ENCODE assay signal across 9 mouse cellular contexts in genomic region chr9:121494006-121494767, GRCm38 (mm10). TPM values are rescaled to one million over a fixed set of nuclear protein-coding genes. Genes with fewer than 3 reads are reported as not detected.
DNase-seq lines count a peak whose midpoint lies in the region; ATAC-seq and TF ChIP-seq lines count a peak whose summit lies in the region.
"Had no signal": no experiment of that assay in that cellular context is flagged by ENCODE, and none has a peak within 500 bp of the region (broad histone marks: within the 10 kb centered on the region; RNA-seq: fewer than 3 reads in every experiment).

No protein-coding gene starts in this region.

- H3K27ac ChIP-seq in heart, postnatal 0 days (ENCODE audit: low read depth) = no peak overlapping the region
- no peak overlapping the region for H3K27ac ChIP-seq in midbrain, embryonic 14.5 days (replicated peaks; ENCODE audit: low read depth, low read length)

- WGBS in heart, postnatal 0 days = 3% methylated on average over 48 of the region's 48 CpGs
- WGBS in midbrain, embryonic 14.5 days = 2% methylated on average over 48 of the region's 48 CpGs

- peak overlapping the region; percentile 34 for H3K4me2 ChIP-seq in heart, postnatal 0 days (ENCODE audit: low read depth, low read length)
- peak overlapping the region; percentile 57 for H3K4me2 ChIP-seq in midbrain, embryonic 14.5 days (ENCODE audit: low read length)

- no peaks in the 10 kb centered on the region for H3K36me3 ChIP-seq in heart, postnatal 0 days (replicated peaks; ENCODE audit: control insufficient read depth, insufficient read depth, low read length)
- no peaks in the 10 kb centered on the region for H3K36me3 ChIP-seq in midbrain, embryonic 14.5 days (ENCODE audit: control insufficient read depth, insufficient read depth, low read length)

- no peak for TF ChIP-seq CTCF in heart, postnatal 0 days (IDR thresholded peaks at IDR 0.05; ENCODE audit: low read depth)

- no peak for TF ChIP-seq EP300 in heart, postnatal 0 days (IDR thresholded peaks at IDR 0.05; ENCODE audit: low read depth)

- H3K9ac ChIP-seq in heart, postnatal 0 days (replicated peaks; ENCODE audit: low read depth, low read length) = no peak overlapping the region
- peak overlapping the region; percentile 31; the same call in 1 of the 2 replicates for H3K9ac ChIP-seq in midbrain, embryonic 14.5 days (replicated peaks; ENCODE audit: low read length)

- H3K9me3 ChIP-seq in heart, postnatal 0 days (replicated peaks; ENCODE audit: control insufficient read depth, low read length) = no peaks in the 10 kb centered on the region
- H3K9me3 ChIP-seq in midbrain, embryonic 14.5 days (ENCODE audit: control insufficient read depth, low read length) = no peaks in the 10 kb centered on the region

- no peaks in the 10 kb centered on the region for H3K4me1 ChIP-seq in heart, postnatal 0 days (ENCODE audit: control insufficient read depth, insufficient read depth)
- H3K4me1 ChIP-seq in midbrain, embryonic 14.5 days (ENCODE audit: control insufficient read depth, insufficient read depth, low read length) = peaks cover 7% of the 10 kb centered on the region; the same call in 1 of the 2 replicates

- H3K27me3 ChIP-seq in heart, postnatal 0 days (ENCODE audit: control insufficient read depth, insufficient read depth, low read length) = peaks cover 65% of the 10 kb centered on the region
- H3K27me3 ChIP-seq in midbrain, embryonic 14.5 days (ENCODE audit: control insufficient read depth, insufficient read depth, low read length) = peaks cover 44% of the 10 kb centered on the region

- no peak for DNase-seq in heart, postnatal 0 days (ENCODE audit: low spot score)
- no peak for DNase-seq in heart, adult 18-20 months
- DNase-seq in R1 (ENCODE audit: low read depth, low spot score) = peak; percentile 50
- DNase-seq in forelimb bud, embryonic 11.5 days (ENCODE audit: low read depth, low spot score) = peak; percentile 26
- peak; percentile 45 for DNase-seq in midbrain, embryonic 14.5 days
- DNase-seq in cerebellum, adult 9-10 months = no peak
- DNase-seq in cerebellum, adult 11-12 months = no peak
- no peak for DNase-seq in left cerebral cortex, adult 11 months (ENCODE audit: low spot score)

- H3K4me3 ChIP-seq in heart, postnatal 0 days (ENCODE audit: low read depth, low read length) = peak overlapping the region; percentile 21
- H3K4me3 ChIP-seq in midbrain, embryonic 14.5 days (replicated peaks; ENCODE audit: low read depth, low read length) = peak overlapping the region; percentile 32

- peak; percentile 39; the same call in 1 of the 2 replicates for ATAC-seq in heart, postnatal 0 days (ENCODE audit: insufficient read depth, low read depth)
- ATAC-seq in midbrain, embryonic 14.5 days (ENCODE audit: low FRiP score, low TSS enrichment) = no peak

RNA-seq across cellular contexts. Expression of gene Cck, which starts 1.3 kb away (rescaled TPM):
- 1.4 TPM in 1 of 2 replicates, not detected in the other for total RNA-seq in heart, postnatal 0 days (2014; rRNA removed; ENCODE audit: low replicate concordance)
- polyA plus RNA-seq in heart, postnatal 0 days (2015; fragmentation: Nextera tagmentation; extraction: Ambion mirVana) = 0.29 and 0.95 TPM in 2 replicates
- total RNA-seq in heart, adult 18-20 months (2021) = not detected
- polyA plus RNA-seq in midbrain, embryonic 14.5 days (2014; fragmentation: Nextera tagmentation; extraction: Ambion mirVana) = 29.1 and 37.5 TPM in 2 replicates
- total RNA-seq: CH12.LX had no signal

Comparison
In these comparisons a context has a peak if more than half of its experiments do, and no peak if none do; other contexts are left out.
1. DNase-seq: peak in R1 (single experiment), forelimb bud, embryonic 11.5 days (single experiment) and midbrain, embryonic 14.5 days (single experiment); none in heart, postnatal 0 days (single experiment), heart, adult 18-20 months (0 of 2), cerebellum, adult 9-10 months (single experiment), cerebellum, adult 11-12 months (single experiment) and left cerebral cortex, adult 11 months (single experiment).